ENCODE assay signal across 23 mouse cellular contexts in genomic region chr1:47217088-47217487, GRCm38 (mm10).
DNase-seq lines count a peak whose midpoint lies in the region; ATAC-seq lines count a peak whose summit lies in the region.
"Had no signal": no experiment of that assay in that cellular context is flagged by ENCODE, and none has a peak within 500 bp of the region (broad histone marks: within the 10 kb centered on the region; RNA-seq: fewer than 3 reads in every experiment).

No protein-coding gene starts in this region.

- ATAC-seq in lung, embryonic 15.5 days (ENCODE audit: borderline replicate concordance, extremely low read depth, low FRiP score, low TSS enrichment), result no peak
- ATAC-seq: midbrain, embryonic 15.5 days had no signal

- whole genome bisulfite sequencing in lung, embryonic 15.5 days, result 43% methylated on average over 2 of the region's 2 CpGs

- no peaks in the 10 kb centered on the region for H3K27me3 ChIP-seq in lung, embryonic 15.5 days
- H3K27me3 ChIP-seq: heart, embryonic 12.5 days; hindbrain, embryonic 12.5 days; limb, embryonic 15.5 days; liver, embryonic 15.5 days; midbrain, embryonic 15.5 days; neural tube, embryonic 13.5 days had no signal

- no peaks in the 10 kb centered on the region for H3K4me1 ChIP-seq in lung, embryonic 15.5 days
- H3K4me1 ChIP-seq: heart, embryonic 12.5 days; hindbrain, embryonic 12.5 days; limb, embryonic 15.5 days; liver, embryonic 15.5 days; midbrain, embryonic 15.5 days; neural tube, embryonic 13.5 days had no signal

- H3K9ac ChIP-seq in lung, embryonic 15.5 days, result no peak overlapping the region
- H3K9ac ChIP-seq: heart, embryonic 12.5 days; hindbrain, embryonic 12.5 days; limb, embryonic 15.5 days; liver, embryonic 15.5 days; midbrain, embryonic 15.5 days; neural tube, embryonic 13.5 days had no signal

- H3K36me3 ChIP-seq in lung, embryonic 15.5 days, result no peaks in the 10 kb centered on the region
- H3K36me3 ChIP-seq: heart, embryonic 12.5 days; hindbrain, embryonic 12.5 days; limb, embryonic 15.5 days; liver, embryonic 15.5 days; midbrain, embryonic 15.5 days; neural tube, embryonic 13.5 days had no signal

- H3K4me2 ChIP-seq in lung, embryonic 15.5 days, result no peak overlapping the region
- H3K4me2 ChIP-seq: heart, embryonic 12.5 days; hindbrain, embryonic 12.5 days; limb, embryonic 15.5 days; liver, embryonic 15.5 days; midbrain, embryonic 15.5 days; neural tube, embryonic 13.5 days had no signal

- H3K9me3 ChIP-seq in lung, embryonic 15.5 days, result no peaks in the 10 kb centered on the region
- H3K9me3 ChIP-seq: heart, embryonic 12.5 days; hindbrain, embryonic 12.5 days; limb, embryonic 15.5 days; liver, embryonic 15.5 days; midbrain, embryonic 15.5 days; neural tube, embryonic 13.5 days had no signal

- no peak overlapping the region for H3K4me3 ChIP-seq in lung, embryonic 15.5 days
- H3K4me3 ChIP-seq: heart, embryonic 12.5 days; hindbrain, embryonic 12.5 days; limb, embryonic 15.5 days; liver, embryonic 15.5 days; midbrain, embryonic 15.5 days; myocyte; neural tube, embryonic 13.5 days had no signal

- DNase-seq in frontal cortex, adult 2 months (ENCODE audit: extremely low spot score in 1 of 2, low spot score in 1 of 2), result peak; percentile 28 to 47
- no peak for DNase-seq in frontal cortex, postnatal 10 days (ENCODE audit: low spot score in 2 of 2)
- DNase-seq in lung, postnatal 4 days, result no peak
- DNase-seq in right cerebral cortex, postnatal 25 days, result peak; percentile 9
- no peak for DNase-seq in right cerebral cortex, postnatal 14 days
- DNase-seq in testis, postnatal 14 days (ENCODE audit: low spot score), result no peak
- DNase-seq in cerebellum, adult 9-10 months, result no peak
- DNase-seq: adrenal gland, adult 2 months; cerebellum, adult 11-12 months; gastrocnemius, postnatal 25 days; heart, adult 18-20 months; heart, postnatal 10 days; kidney, adult 2 months; thymus, postnatal 25 days had no signal

- peak overlapping the region; percentile 29; the same call in 1 of the 2 replicates for H3K27ac ChIP-seq in lung, embryonic 15.5 days
- H3K27ac ChIP-seq: hindbrain, embryonic 12.5 days; kidney, postnatal 0 days; limb, embryonic 15.5 days; liver, embryonic 15.5 days; midbrain, embryonic 15.5 days; neural tube, embryonic 13.5 days had no signal

Comparison
In these comparisons a context has a peak if more than half of its experiments do, and no peak if none do; other contexts are left out.
1. DNase-seq: peak in frontal cortex, adult 2 months (2 of 2) and right cerebral cortex, postnatal 25 days (single experiment); none in frontal cortex, postnatal 10 days (0 of 2), lung, postnatal 4 days (0 of 2), right cerebral cortex, postnatal 14 days (single experiment), testis, postnatal 14 days (single experiment) and cerebellum, adult 9-10 months (single experiment).